Mouse (Mus musculus): ENCODE measurements at regions not wholly inside any gene's neighbourhood (a gene's known extent, or its start where the extent isn't known, plus 50 kb on each side); places are given as distances from the start of the nearest gene placed in this dataset.

- no peak for TF ChIP-seq MYOD1 (IDR thresholded peaks at IDR 0.05; ENCODE audit: control insufficient read depth, insufficient read length, low read depth)
- TF ChIP-seq FOSL1 (IDR thresholded peaks at IDR 0.05; ENCODE audit: insufficient read depth, low read length, poor library complexity, severe bottlenecking) = no peak
- no peak for TF ChIP-seq CTCF (IDR thresholded peaks at IDR 0.05; ENCODE audit: control insufficient read depth, insufficient read depth, insufficient read length)
- no peak for TF ChIP-seq MAX (IDR thresholded peaks at IDR 0.05)
- no peak for TF ChIP-seq CEBPB (IDR thresholded peaks at IDR 0.05; ENCODE audit: low read depth)
- no peak for TF ChIP-seq MYOG (IDR thresholded peaks at IDR 0.05; ENCODE audit: control insufficient read depth, extremely low read depth, insufficient read length)
- no peak for TF ChIP-seq USF1 (IDR thresholded peaks at IDR 0.05; ENCODE audit: low read depth)
Measured at GRCm38 (mm10) chr2:48480428-48481191, 333.3 kb upstream of the Acvr2a start.

GRCm38 (mm10) chr2:48481209-48481742, 332.6 kb upstream of the Acvr2a start:
- Histone ChIP-seq H3ac (ENCODE audit: control insufficient read depth, insufficient read length, low read depth) (no peak overlapping the region), H3K4me3 (ENCODE audit: insufficient read depth, poor library complexity, severe bottlenecking) (no peak overlapping the region), H3K79me3 (ENCODE audit: low read depth) (no peaks in the 10 kb centered on the region), H3K36me3 (ENCODE audit: control insufficient read depth, insufficient read depth) (no peaks in the 10 kb centered on the region), H3K27me3 (ENCODE audit: control insufficient read depth, insufficient read depth, insufficient read length) (no peaks in the 10 kb centered on the region), H3K79me2 (ENCODE audit: control insufficient read depth, insufficient read depth) (no peaks in the 10 kb centered on the region)
- no peak for TF ChIP-seq MAX (IDR thresholded peaks at IDR 0.05)
- TF ChIP-seq CEBPB (IDR thresholded peaks at IDR 0.05; ENCODE audit: low read depth) = no peak
- TF ChIP-seq MYOG (IDR thresholded peaks at IDR 0.05; ENCODE audit: control insufficient read depth, extremely low read depth, insufficient read length) = no peak
- no peak for TF ChIP-seq USF1 (IDR thresholded peaks at IDR 0.05; ENCODE audit: low read depth)
- no peak for TF ChIP-seq MYOD1 (IDR thresholded peaks at IDR 0.05; ENCODE audit: control insufficient read depth, insufficient read length, low read depth)

More at GRCm38 (mm10) chr2:48480428-48481191, 333.3 kb upstream of the Acvr2a start:
- H3K27me3 ChIP-seq (ENCODE audit: control insufficient read depth, insufficient read depth, insufficient read length) = no peaks in the 10 kb centered on the region
- no peaks in the 10 kb centered on the region for H3K79me3 ChIP-seq (ENCODE audit: low read depth)
- no peak overlapping the region for H3K4me3 ChIP-seq (ENCODE audit: insufficient read depth, poor library complexity, severe bottlenecking)
- no peaks in the 10 kb centered on the region for H3K36me3 ChIP-seq (ENCODE audit: control insufficient read depth, insufficient read depth)
- no peaks in the 10 kb centered on the region for H3K79me2 ChIP-seq (ENCODE audit: control insufficient read depth, insufficient read depth)
- H3ac ChIP-seq (ENCODE audit: control insufficient read depth, insufficient read length, low read depth) = no peak overlapping the region

GRCm38 (mm10) chr2:48493574-48493973, 320.3 kb upstream of the Acvr2a start:
- H3ac ChIP-seq (ENCODE audit: control insufficient read depth, insufficient read length, low read depth) = no peak overlapping the region
- no peaks in the 10 kb centered on the region for H3K36me3 ChIP-seq (ENCODE audit: control insufficient read depth, insufficient read depth)
- no peaks in the 10 kb centered on the region for H3K79me2 ChIP-seq (ENCODE audit: control insufficient read depth, insufficient read depth)
- no peaks in the 10 kb centered on the region for H3K79me3 ChIP-seq (ENCODE audit: low read depth)
- no peak for TF ChIP-seq CTCF (IDR thresholded peaks at IDR 0.05; ENCODE audit: control insufficient read depth, insufficient read depth, insufficient read length)
- no peak for TF ChIP-seq USF1 (IDR thresholded peaks at IDR 0.05; ENCODE audit: low read depth)
- no peak for TF ChIP-seq FOSL1 (IDR thresholded peaks at IDR 0.05; ENCODE audit: insufficient read depth, low read length, poor library complexity, severe bottlenecking)
- no peak for TF ChIP-seq MYOD1 (IDR thresholded peaks at IDR 0.05; ENCODE audit: control insufficient read depth, insufficient read length, low read depth)
- TF ChIP-seq MYOG (IDR thresholded peaks at IDR 0.05; ENCODE audit: control insufficient read depth, extremely low read depth, insufficient read length) = no peak
- TF ChIP-seq MAX (IDR thresholded peaks at IDR 0.05) = no peak
- no peak for TF ChIP-seq CEBPB (IDR thresholded peaks at IDR 0.05; ENCODE audit: low read depth)
- no peak overlapping the region for H3K4me3 ChIP-seq (ENCODE audit: insufficient read depth, poor library complexity, severe bottlenecking)
- no peaks in the 10 kb centered on the region for H3K27me3 ChIP-seq (ENCODE audit: control insufficient read depth, insufficient read depth, insufficient read length)

- no peaks in the 10 kb centered on the region for H3K79me2 ChIP-seq (ENCODE audit: control insufficient read depth, insufficient read depth)
- H3K4me3 ChIP-seq (ENCODE audit: insufficient read depth, poor library complexity, severe bottlenecking) = no peak overlapping the region
- H3ac ChIP-seq (ENCODE audit: control insufficient read depth, insufficient read length, low read depth) = no peak overlapping the region
- no peaks in the 10 kb centered on the region for H3K36me3 ChIP-seq (ENCODE audit: control insufficient read depth, insufficient read depth)
- H3K79me3 ChIP-seq (ENCODE audit: low read depth) = no peaks in the 10 kb centered on the region
- TF ChIP-seq MAX (IDR thresholded peaks at IDR 0.05) = no peak
- TF ChIP-seq CEBPB (IDR thresholded peaks at IDR 0.05; ENCODE audit: low read depth) = no peak
- no peak for TF ChIP-seq FOSL1 (IDR thresholded peaks at IDR 0.05; ENCODE audit: insufficient read depth, low read length, poor library complexity, severe bottlenecking)
- TF ChIP-seq MYOD1 (IDR thresholded peaks at IDR 0.05; ENCODE audit: control insufficient read depth, insufficient read length, low read depth) = no peak
- no peak for TF ChIP-seq MYOG (IDR thresholded peaks at IDR 0.05; ENCODE audit: control insufficient read depth, extremely low read depth, insufficient read length)
- TF ChIP-seq CTCF (IDR thresholded peaks at IDR 0.05; ENCODE audit: control insufficient read depth, insufficient read depth, insufficient read length) = no peak
- TF ChIP-seq USF1 (IDR thresholded peaks at IDR 0.05; ENCODE audit: low read depth) = no peak
- H3K27me3 ChIP-seq (ENCODE audit: control insufficient read depth, insufficient read depth, insufficient read length) = no peaks in the 10 kb centered on the region
Measured at GRCm38 (mm10) chr2:48494065-48494464, 319.8 kb upstream of the Acvr2a start.

GRCm38 (mm10) chr2:48494632-48495031, 319.3 kb upstream of the Acvr2a start:
- TF ChIP-seq MYOG (IDR thresholded peaks at IDR 0.05; ENCODE audit: control insufficient read depth, extremely low read depth, insufficient read length) (no peak), FOSL1 (IDR thresholded peaks at IDR 0.05; ENCODE audit: insufficient read depth, low read length, poor library complexity, severe bottlenecking) (no peak), MYOD1 (IDR thresholded peaks at IDR 0.05; ENCODE audit: control insufficient read depth, insufficient read length, low read depth) (no peak), MAX (IDR thresholded peaks at IDR 0.05) (no peak), CEBPB (IDR thresholded peaks at IDR 0.05; ENCODE audit: low read depth) (no peak), USF1 (IDR thresholded peaks at IDR 0.05; ENCODE audit: low read depth) (no peak)
- Histone ChIP-seq H3K36me3 (ENCODE audit: control insufficient read depth, insufficient read depth) (no peaks in the 10 kb centered on the region), H3K27me3 (ENCODE audit: control insufficient read depth, insufficient read depth, insufficient read length) (no peaks in the 10 kb centered on the region), H3K79me2 (ENCODE audit: control insufficient read depth, insufficient read depth) (no peaks in the 10 kb centered on the region), H3K4me3 (ENCODE audit: insufficient read depth, poor library complexity, severe bottlenecking) (no peak overlapping the region), H3K79me3 (ENCODE audit: low read depth) (no peaks in the 10 kb centered on the region), H3ac (ENCODE audit: control insufficient read depth, insufficient read length, low read depth) (no peak overlapping the region)

Data from C2C12 (cell line).